Mouse (Mus musculus) hindbrain, embryonic 11.5 days (tissue): Measurements from ENCODE around the gene 9430097D07Rik. TPM values are rescaled to one million over a fixed set of nuclear protein-coding genes. Genes with fewer than 3 reads are reported as not detected.

Source experiments
- ATAC-seq: fragments of 200-750 bp; cut with Nextera tagmentation; 2 replicates; pipeline ENCODE4 v1.8.0; 2017; ENCODE audit warnings: mild to moderate bottlenecking, moderate TSS enrichment, moderate library complexity; ENCODE audit not compliant: low FRiP score
- DNase-seq: peaks from one replicate; pipeline ENCODE4 v3.0.0-alpha.2; 2015; ENCODE audit warnings: low spot score
- H3K27ac ChIP-seq: fragments of 300-500 bp; sonication (generic); 2 replicates; pipeline ENCODE4 v1.5.1; 2014; ENCODE audit warnings: mild to moderate bottlenecking, low read depth, low read length
- H3K27me3 ChIP-seq: fragments of 300-500 bp; sonication (generic); 2 replicates; pipeline ENCODE4 v1.6.1; 2014; ENCODE audit warnings: mild to moderate bottlenecking, low read length, moderate library complexity, mixed read lengths; ENCODE audit not compliant: control insufficient read depth, insufficient read depth
- H3K36me3 ChIP-seq: fragments of 300-500 bp; sonication (generic); 2 replicates; pipeline ENCODE4 v1.6.1; 2014; ENCODE audit warnings: mild to moderate bottlenecking, low read length, moderate library complexity, mixed read lengths; ENCODE audit not compliant: control insufficient read depth, insufficient read depth
- H3K4me1 ChIP-seq: fragments of 300-500 bp; sonication (generic); replicated peaks from 2 replicates; pipeline ENCODE4 v1.6.1; 2014; ENCODE audit warnings: low read length, mixed read lengths; ENCODE audit not compliant: control insufficient read depth, insufficient read depth
- H3K4me2 ChIP-seq: fragments of 300-500 bp; sonication (generic); replicated peaks from 2 replicates; pipeline ENCODE4 v1.6.1; 2014; ENCODE audit warnings: mild to moderate bottlenecking, low read depth, low read length
- H3K4me3 ChIP-seq: fragments of 300-500 bp; sonication (generic); 2 replicates; pipeline ENCODE4 v1.5.1; 2014; ENCODE audit warnings: low read depth, low read length
- H3K9ac ChIP-seq: fragments of 300-500 bp; sonication (generic); 2 replicates; pipeline ENCODE4 v1.6.1; 2014; ENCODE audit warnings: low read depth, low read length
- H3K9me3 ChIP-seq: fragments of 300-500 bp; sonication (generic); 2 replicates; pipeline ENCODE4 v1.6.1; 2016; ENCODE audit warnings: low read length; ENCODE audit not compliant: control insufficient read depth
- WGBS: fragments of 180-500 bp; shearing (Covaris S2); extraction: QIAGEN DNeasy Blood & Tissue Kit; methylation state at CpG from one replicate; pipeline ENCODE4 v1.1.7; 2014; 5-methylcytosine and 5-hydroxymethylcytosine counted together
- polyA plus RNA-seq: library from polyadenylated mRNA; unstranded; fragments of >200 nt; fragmentation: Nextera tagmentation; extraction: Ambion mirVana; gene quantifications from 2 replicates; pipeline ENCODE4 v1.2.1, GENCODE M21; 2014

9430097D07Rik gene
- polyA plus RNA-seq, 1 experiment from 2014 or later = 0.37 TPM

- no peak overlapping the region for H3K9ac ChIP-seq
- 94% methylated on average over 3 of the region's 3 CpGs for WGBS
- H3K4me3 ChIP-seq = no peak overlapping the region
- H3K4me1 ChIP-seq = peaks cover under 1% of the 10 kb centered on the region
- no peaks in the 10 kb centered on the region for H3K9me3 ChIP-seq
- ATAC-seq = no peak
- no peak for DNase-seq
- H3K36me3 ChIP-seq = no peaks in the 10 kb centered on the region
- H3K27me3 ChIP-seq = no peaks in the 10 kb centered on the region
- H3K27ac ChIP-seq = no peak overlapping the region
- H3K4me2 ChIP-seq = no peak overlapping the region
Observed at GRCm38 (mm10) chr2:32543031-32543449, 32.4 kb downstream of the 9430097D07Rik start.

- Histone ChIP-seq H3K4me3 (no peak overlapping the region), H3K27me3 (no peaks in the 10 kb centered on the region), H3K9me3 (no peaks in the 10 kb centered on the region), H3K9ac (no peak overlapping the region), H3K36me3 (no peaks in the 10 kb centered on the region), H3K4me1 (peaks cover 10% of the 10 kb centered on the region), H3K27ac (no peak overlapping the region), H3K4me2 (no peak overlapping the region)
- WGBS = 92% methylated on average over 4 of the region's 4 CpGs
- DNase-seq = no peak
- no peak for ATAC-seq
Observed at GRCm38 (mm10) chr2:32541986-32542573, 33.4 kb downstream of the 9430097D07Rik start.

- H3K36me3 ChIP-seq = no peaks in the 10 kb centered on the region
- peaks cover 12% of the 10 kb centered on the region for H3K4me1 ChIP-seq
- no peaks in the 10 kb centered on the region for H3K9me3 ChIP-seq
- H3K4me3 ChIP-seq = no peak overlapping the region
- no peak for DNase-seq
- no peak overlapping the region for H3K27ac ChIP-seq
- H3K27me3 ChIP-seq = no peaks in the 10 kb centered on the region
- H3K9ac ChIP-seq = no peak overlapping the region
- H3K4me2 ChIP-seq = no peak overlapping the region
- 92% methylated on average over 2 of the region's 2 CpGs for WGBS
- ATAC-seq = no peak
Observed at GRCm38 (mm10) chr2:32541333-32541908, 34.1 kb downstream of the 9430097D07Rik start.

GRCm38 (mm10) chr2:32539452-32539981 is 36.0 kb downstream of the 9430097D07Rik start:
- H3K4me2 ChIP-seq = no peak overlapping the region
- no peaks in the 10 kb centered on the region for H3K27me3 ChIP-seq
- peaks cover 14% of the 10 kb centered on the region for H3K4me1 ChIP-seq
- H3K9ac ChIP-seq = no peak overlapping the region
- H3K27ac ChIP-seq = no peak overlapping the region
- DNase-seq (no peak), ATAC-seq (no peak)
- no peak overlapping the region for H3K4me3 ChIP-seq
- no peaks in the 10 kb centered on the region for H3K9me3 ChIP-seq
- no peaks in the 10 kb centered on the region for H3K36me3 ChIP-seq
- WGBS = 80% methylated on average over 14 of the region's 14 CpGs

- no peak overlapping the region for H3K27ac ChIP-seq
- WGBS = 75% methylated on average over 4 of the region's 4 CpGs
- H3K9ac ChIP-seq = no peak overlapping the region
- 0 out of 2 replicates have a peak overlapping the region, but pooled peaks have one; percentile 87 for H3K4me2 ChIP-seq
- peaks cover 14% of the 10 kb centered on the region for H3K4me1 ChIP-seq
- ATAC-seq = no peak
- H3K9me3 ChIP-seq = no peaks in the 10 kb centered on the region
- no peak for DNase-seq
- H3K36me3 ChIP-seq = no peaks in the 10 kb centered on the region
- no peak overlapping the region for H3K4me3 ChIP-seq
- no peaks in the 10 kb centered on the region for H3K27me3 ChIP-seq
Observed at GRCm38 (mm10) chr2:32538461-32538860, 37.0 kb downstream of the 9430097D07Rik start.

- H3K27ac ChIP-seq = no peak overlapping the region
- H3K4me1 ChIP-seq = peaks cover 14% of the 10 kb centered on the region
Observed at GRCm38 (mm10) chr2:32537941-32538340, 37.5 kb downstream of the 9430097D07Rik start.

GRCm38 (mm10) chr2:32537360-32537905 is 38.1 kb downstream of the 9430097D07Rik start:
- DNase-seq (peak; percentile 30), ATAC-seq (no peak)
- peak overlapping the region; percentile 87 for H3K4me2 ChIP-seq
- no peaks in the 10 kb centered on the region for H3K36me3 ChIP-seq
- peak overlapping the region; percentile 93 for H3K9ac ChIP-seq
- no peaks in the 10 kb centered on the region for H3K27me3 ChIP-seq
- peak overlapping the region; percentile 93 for H3K4me3 ChIP-seq
- peaks cover 14% of the 10 kb centered on the region for H3K4me1 ChIP-seq
- 14% methylated on average over 9 of the region's 9 CpGs for WGBS
- no peaks in the 10 kb centered on the region for H3K9me3 ChIP-seq
- H3K27ac ChIP-seq = no peak overlapping the region

More at GRCm38 (mm10) chr2:32537941-32538340, 37.5 kb downstream of the 9430097D07Rik start:
- ATAC-seq (no peak), DNase-seq (no peak)
- Histone ChIP-seq H3K4me2 (peak overlapping the region; percentile 87), H3K36me3 (no peaks in the 10 kb centered on the region), H3K27me3 (no peaks in the 10 kb centered on the region), H3K9ac (no peak overlapping the region), H3K4me3 (peak overlapping the region; percentile 93), H3K9me3 (no peaks in the 10 kb centered on the region)
- WGBS = 77% methylated on average over 5 of the region's 5 CpGs

GRCm38 (mm10) chr2:32536634-32537359 is 38.7 kb downstream of the 9430097D07Rik start:
- 4% methylated on average over 11 of the region's 11 CpGs for WGBS
- peak; percentile 57 for DNase-seq
- peak overlapping the region; percentile 39; the same call in 1 of the 2 replicates for H3K27ac ChIP-seq

More at GRCm38 (mm10) chr2:32536634-32537359, 38.7 kb downstream of the 9430097D07Rik start:
- Histone ChIP-seq H3K4me3 (peak overlapping the region; percentile 93), H3K9ac (peak overlapping the region; percentile 93), H3K9me3 (no peaks in the 10 kb centered on the region), H3K4me1 (peaks cover 14% of the 10 kb centered on the region), H3K27me3 (no peaks in the 10 kb centered on the region), H3K4me2 (peak overlapping the region; percentile 87), H3K36me3 (no peaks in the 10 kb centered on the region)
- ATAC-seq = 0 out of 2 replicates have a peak, but pooled peaks have one; percentile 10
